Mouse (Mus musculus): ENCODE measurements around the gene App. TPM values are rescaled to one million over a fixed set of nuclear protein-coding genes. Genes with fewer than 3 reads are reported as not detected.

App gene
- 58.4 and 59.8 TPM in 2 replicates for polyA plus RNA-seq (2012; rRNA removed)

DNA sequence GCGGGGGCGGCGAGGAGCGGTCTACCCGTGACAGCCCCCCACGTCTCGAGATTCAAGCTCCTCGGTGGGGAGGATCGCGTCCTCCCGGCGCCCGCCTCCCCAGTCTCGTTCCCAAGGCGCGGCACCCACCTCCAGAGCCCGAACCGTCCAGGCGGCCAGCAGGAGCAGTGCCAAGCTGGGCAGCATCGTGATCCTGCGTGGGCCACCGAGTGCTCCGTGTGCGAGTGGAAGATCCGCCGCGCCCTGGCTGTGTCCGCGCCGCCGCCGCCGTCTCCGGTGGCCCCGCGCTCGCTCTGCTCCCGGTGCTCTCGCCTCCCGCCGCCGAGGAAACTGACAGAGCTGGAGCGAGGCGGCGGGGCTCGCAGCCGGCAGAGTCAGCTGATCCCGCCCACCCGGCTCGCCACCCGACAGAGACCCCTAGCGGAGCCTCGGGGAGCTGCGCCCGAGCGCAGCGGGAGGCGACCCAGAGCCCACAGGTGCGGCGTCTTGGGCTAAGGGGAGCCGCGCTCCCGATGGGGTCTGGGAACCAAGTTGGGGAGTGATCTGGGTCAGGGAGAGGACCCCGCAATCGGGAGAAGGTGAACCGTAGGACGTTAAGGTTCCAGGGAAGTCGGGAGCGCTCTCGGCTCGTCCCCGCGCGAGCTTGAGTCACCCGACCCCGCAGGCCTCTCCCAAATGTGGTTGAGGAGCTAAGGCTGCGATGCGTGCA, at the start of gene App:
App (minus strand) TSS at position 394 of the 709 bp plus-strand sequence.
- no peak within 1 kb of the TSS for H3K27ac ChIP-seq (ENCODE audit: control insufficient read depth, insufficient read depth, low read length)
- peak; percentile 84 for DNase-seq

DNA sequence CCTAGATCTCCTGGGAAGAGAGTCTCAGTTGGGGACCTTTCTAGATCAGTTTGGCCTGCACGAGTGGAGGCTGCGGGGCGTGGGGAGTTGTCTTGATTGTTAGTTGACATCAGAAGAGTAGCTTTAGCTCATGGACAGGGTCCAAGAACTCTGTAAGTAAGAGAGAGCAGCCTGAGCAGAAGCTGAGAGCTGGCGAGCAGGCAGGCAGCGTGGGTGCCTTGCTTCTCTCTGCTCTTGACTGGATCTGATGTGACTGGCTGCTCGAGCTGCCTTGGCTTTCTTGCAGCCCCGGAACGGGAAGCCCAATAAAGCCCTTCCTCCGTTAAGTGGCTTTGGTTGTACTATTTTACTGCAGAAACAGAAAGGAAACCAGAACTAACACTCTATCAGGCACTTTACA, 42.3 kb upstream of the App start:
- 83% methylated on average over 9 of the region's 9 CpGs for WGBS
- Histone ChIP-seq H3K36me3 (ENCODE audit: control insufficient read depth, insufficient read depth, low read length) (no peaks in the 10 kb centered on the region), H3K4me3 (ENCODE audit: control insufficient read depth, insufficient read depth, low read length) (no peak overlapping the region), H3K27me3 (ENCODE audit: control insufficient read depth, insufficient read depth, low read length) (no peaks in the 10 kb centered on the region), H3K4me1 (replicated peaks; ENCODE audit: control insufficient read depth, insufficient read depth, low read length) (no peaks in the 10 kb centered on the region), H3K27ac (ENCODE audit: control insufficient read depth, insufficient read depth, low read length) (no peak overlapping the region)
- TF ChIP-seq CTCF (IDR thresholded peaks at IDR 0.05; ENCODE audit: borderline replicate concordance, control insufficient read depth, extremely low read depth, insufficient read depth, low read length, poor library complexity) (no peak), POLR2A (IDR thresholded peaks at IDR 0.05; ENCODE audit: control insufficient read depth, extremely low read depth, insufficient read depth, low read length, poor library complexity) (no peak)
- no peak for DNase-seq

More for the DNA sequence above, at the start of gene App:
- peaks cover 14% of the 10 kb centered on the region for H3K4me1 ChIP-seq (replicated peaks; ENCODE audit: control insufficient read depth, insufficient read depth, low read length)
- no peak; the same call in 1 of the 2 replicates for TF ChIP-seq POLR2A (IDR thresholded peaks at IDR 0.05; ENCODE audit: control insufficient read depth, extremely low read depth, insufficient read depth, low read length, poor library complexity)
- TF ChIP-seq CTCF (IDR thresholded peaks at IDR 0.05; ENCODE audit: borderline replicate concordance, control insufficient read depth, extremely low read depth, insufficient read depth, low read length, poor library complexity): peak; percentile 89
- WGBS: 2% methylated on average over 77 of the region's 78 CpGs
- peak within 1 kb of the TSS; percentile 75 for H3K4me3 ChIP-seq (ENCODE audit: control insufficient read depth, insufficient read depth, low read length)
- H3K27me3 ChIP-seq (ENCODE audit: control insufficient read depth, insufficient read depth, low read length): peaks cover 3% of the 10 kb centered on the region; the same call in 1 of the 2 replicates
- H3K36me3 ChIP-seq (ENCODE audit: control insufficient read depth, insufficient read depth, low read length): no peaks in the 10 kb centered on the region

DNA sequence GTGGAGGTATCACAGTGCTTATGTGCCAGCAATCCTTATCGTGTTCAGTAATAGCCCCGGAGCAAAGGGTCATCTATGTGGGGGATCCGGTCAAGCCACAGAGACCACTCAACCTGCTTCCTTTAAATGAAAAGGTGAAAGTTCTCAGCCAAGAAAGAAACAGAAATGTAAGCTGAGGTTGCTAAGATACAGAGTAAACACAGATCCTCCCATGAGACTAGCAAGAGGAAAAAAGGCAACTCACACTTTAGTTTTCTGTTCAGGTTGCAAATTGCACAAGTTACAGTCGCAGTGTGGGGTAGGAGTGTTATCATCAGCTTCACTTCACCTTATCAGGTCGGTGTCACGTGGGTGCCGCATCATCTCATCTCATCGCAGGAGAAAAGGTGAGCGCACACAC, 41.6 kb upstream of the App start:
- no peak for DNase-seq
- WGBS: 92% methylated on average over 9 of the region's 9 CpGs
- TF ChIP-seq CTCF (IDR thresholded peaks at IDR 0.05; ENCODE audit: borderline replicate concordance, control insufficient read depth, extremely low read depth, insufficient read depth, low read length, poor library complexity) (no peak), POLR2A (IDR thresholded peaks at IDR 0.05; ENCODE audit: control insufficient read depth, extremely low read depth, insufficient read depth, low read length, poor library complexity) (no peak)
- H3K4me1 ChIP-seq (replicated peaks; ENCODE audit: control insufficient read depth, insufficient read depth, low read length): no peaks in the 10 kb centered on the region
- H3K27me3 ChIP-seq (ENCODE audit: control insufficient read depth, insufficient read depth, low read length): no peaks in the 10 kb centered on the region
- H3K27ac ChIP-seq (ENCODE audit: control insufficient read depth, insufficient read depth, low read length): no peak overlapping the region
- H3K36me3 ChIP-seq (ENCODE audit: control insufficient read depth, insufficient read depth, low read length): no peaks in the 10 kb centered on the region
- no peak overlapping the region for H3K4me3 ChIP-seq (ENCODE audit: control insufficient read depth, insufficient read depth, low read length)

DNA sequence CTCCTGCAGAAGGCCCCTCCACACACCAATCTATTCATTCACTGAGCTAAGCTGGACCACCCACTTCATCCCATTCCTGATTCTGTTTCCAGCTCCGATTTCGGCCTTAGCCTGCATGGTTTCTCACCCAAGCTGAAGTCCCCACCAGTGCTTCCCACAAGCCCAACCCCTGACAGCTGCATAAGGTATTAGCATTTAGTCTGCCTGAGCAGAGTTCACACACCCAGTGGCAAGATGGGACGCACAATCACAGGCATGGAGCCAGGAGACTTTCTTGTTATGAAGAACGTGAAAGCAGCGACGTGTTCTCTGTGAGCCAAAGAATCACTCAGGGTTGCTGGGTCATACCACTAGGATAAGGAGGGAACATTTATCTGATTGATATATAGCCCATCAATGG, 22.1 kb upstream of the App start:
- Histone ChIP-seq H3K4me1 (replicated peaks; ENCODE audit: control insufficient read depth, insufficient read depth, low read length) (no peaks in the 10 kb centered on the region), H3K4me3 (ENCODE audit: control insufficient read depth, insufficient read depth, low read length) (no peak overlapping the region), H3K27ac (ENCODE audit: control insufficient read depth, insufficient read depth, low read length) (no peak overlapping the region), H3K27me3 (ENCODE audit: control insufficient read depth, insufficient read depth, low read length) (no peaks in the 10 kb centered on the region), H3K36me3 (ENCODE audit: control insufficient read depth, insufficient read depth, low read length) (no peaks in the 10 kb centered on the region)
- 91% methylated on average over 6 of the region's 6 CpGs for WGBS
- TF ChIP-seq POLR2A (IDR thresholded peaks at IDR 0.05; ENCODE audit: control insufficient read depth, extremely low read depth, insufficient read depth, low read length, poor library complexity) (no peak), CTCF (IDR thresholded peaks at IDR 0.05; ENCODE audit: borderline replicate concordance, control insufficient read depth, extremely low read depth, insufficient read depth, low read length, poor library complexity) (no peak)
- DNase-seq: no peak

DNA sequence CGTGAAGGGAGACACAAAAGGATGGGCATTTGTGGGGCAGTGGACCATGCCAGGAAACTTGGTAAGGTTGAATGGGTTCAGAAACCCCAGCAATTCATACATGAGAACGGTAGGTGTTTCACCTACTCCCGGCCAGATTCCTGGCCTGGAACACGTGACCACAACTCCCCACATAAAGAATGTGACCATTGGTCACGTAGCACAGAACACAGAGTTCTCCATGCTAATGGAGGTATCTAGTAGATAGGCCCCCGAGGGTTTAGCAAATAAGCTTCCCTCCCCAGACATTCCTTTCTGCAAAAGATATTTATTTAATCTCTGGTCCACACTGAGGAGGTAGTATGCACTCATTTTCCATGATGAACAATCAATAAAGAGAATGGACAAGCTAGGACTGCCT, 21.6 kb upstream of the App start:
- Histone ChIP-seq H3K27me3 (ENCODE audit: control insufficient read depth, insufficient read depth, low read length) (no peaks in the 10 kb centered on the region), H3K4me3 (ENCODE audit: control insufficient read depth, insufficient read depth, low read length) (no peak overlapping the region), H3K27ac (ENCODE audit: control insufficient read depth, insufficient read depth, low read length) (no peak overlapping the region), H3K4me1 (replicated peaks; ENCODE audit: control insufficient read depth, insufficient read depth, low read length) (no peaks in the 10 kb centered on the region), H3K36me3 (ENCODE audit: control insufficient read depth, insufficient read depth, low read length) (no peaks in the 10 kb centered on the region)
- DNase-seq: no peak
- TF ChIP-seq CTCF (IDR thresholded peaks at IDR 0.05; ENCODE audit: borderline replicate concordance, control insufficient read depth, extremely low read depth, insufficient read depth, low read length, poor library complexity) (no peak), POLR2A (IDR thresholded peaks at IDR 0.05; ENCODE audit: control insufficient read depth, extremely low read depth, insufficient read depth, low read length, poor library complexity) (no peak)
- WGBS: 91% methylated on average over 6 of the region's 6 CpGs

DNA sequence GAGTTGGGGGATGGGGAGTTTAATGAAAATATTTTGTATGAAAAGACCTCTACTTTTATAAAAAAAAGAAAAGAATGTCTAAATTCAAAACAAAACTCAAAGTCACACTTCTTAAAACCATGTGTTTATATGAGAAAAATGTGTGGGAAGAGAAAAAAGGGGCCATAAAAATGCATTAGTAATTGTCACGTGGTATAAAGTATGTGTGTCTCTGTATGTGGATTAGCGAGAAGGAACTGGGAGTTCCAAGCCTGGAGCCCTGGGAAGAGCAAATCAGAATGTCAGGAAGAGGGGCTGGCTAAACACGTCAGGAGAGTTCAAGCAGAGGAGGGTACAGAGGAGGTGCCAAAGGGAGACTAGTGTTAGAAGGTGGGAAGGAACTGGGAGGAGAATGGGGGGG, 7.9 kb upstream of the App start:
- Histone ChIP-seq H3K27ac (ENCODE audit: control insufficient read depth, insufficient read depth, low read length) (no peak overlapping the region), H3K36me3 (ENCODE audit: control insufficient read depth, insufficient read depth, low read length) (no peaks in the 10 kb centered on the region), H3K4me1 (replicated peaks; ENCODE audit: control insufficient read depth, insufficient read depth, low read length) (no peaks in the 10 kb centered on the region), H3K4me3 (ENCODE audit: control insufficient read depth, insufficient read depth, low read length) (no peak overlapping the region), H3K27me3 (ENCODE audit: control insufficient read depth, insufficient read depth, low read length) (no peaks in the 10 kb centered on the region)
- DNase-seq: no peak
- TF ChIP-seq POLR2A (IDR thresholded peaks at IDR 0.05; ENCODE audit: control insufficient read depth, extremely low read depth, insufficient read depth, low read length, poor library complexity) (no peak), CTCF (IDR thresholded peaks at IDR 0.05; ENCODE audit: borderline replicate concordance, control insufficient read depth, extremely low read depth, insufficient read depth, low read length, poor library complexity) (no peak)
- 93% methylated on average over 3 of the region's 3 CpGs for WGBS

Measured in thymus, adult 2 months (tissue).